Mouse (Mus musculus): ENCODE measurements around the gene Gtpbp1. TPM values are rescaled to one million over a fixed set of nuclear protein-coding genes. Genes with fewer than 3 reads are reported as not detected.

Gene Gtpbp1
- polyA plus RNA-seq, 1 experiment from 2014 or later, result 54.3 TPM

GRCm38 (mm10) chr15:79740739-79741138 is 50.1 kb downstream of the Gtpbp1 start:
- peaks cover 2% of the 10 kb centered on the region; the same call in 1 of the 2 replicates for H3K27me3 ChIP-seq (ENCODE audit: control insufficient read depth, insufficient read depth, low read length)
- no peaks in the 10 kb centered on the region; the same call in 1 of the 2 replicates for H3K36me3 ChIP-seq (ENCODE audit: control insufficient read depth, insufficient read depth, low read length)
- 82% methylated on average over 3 of the region's 3 CpGs for WGBS
- ATAC-seq (replicated peaks; ENCODE audit: low FRiP score) (no peak), DNase-seq (ENCODE audit: low spot score) (no peak)
- no peak overlapping the region for H3K9ac ChIP-seq (ENCODE audit: low read length)
- H3K4me3 ChIP-seq (ENCODE audit: low read depth, low read length), result no peak overlapping the region; the same call in 1 of the 2 replicates
- H3K27ac ChIP-seq (ENCODE audit: low read depth, low read length), result no peak overlapping the region
- H3K9me3 ChIP-seq (ENCODE audit: control insufficient read depth, low read length), result no peaks in the 10 kb centered on the region
- H3K4me2 ChIP-seq (ENCODE audit: low read depth, low read length, severe bottlenecking), result peak overlapping the region; percentile 94; the same call in 1 of the 2 replicates
- no peaks in the 10 kb centered on the region; the same call in 1 of the 2 replicates for H3K4me1 ChIP-seq (replicated peaks; ENCODE audit: control insufficient read depth, insufficient read depth, low read length)

GRCm38 (mm10) chr15:79741173-79741858 is 50.7 kb downstream of the Gtpbp1 start:
- no peak for DNase-seq (ENCODE audit: low spot score)

GRCm38 (mm10) chr15:79741921-79742705 is 51.5 kb downstream of the Gtpbp1 start, which contains the start of gene Sun2:
Gene Sun2, minus strand, starts transcription at chr15:79742536.
- Histone ChIP-seq H3K4me1 (replicated peaks; ENCODE audit: control insufficient read depth, insufficient read depth, low read length) (no peaks in the 10 kb centered on the region; the same call in 1 of the 2 replicates), H3K9me3 (ENCODE audit: control insufficient read depth, low read length) (no peaks in the 10 kb centered on the region), H3K36me3 (ENCODE audit: control insufficient read depth, insufficient read depth, low read length) (no peaks in the 10 kb centered on the region; the same call in 1 of the 2 replicates), H3K4me2 (ENCODE audit: low read depth, low read length, severe bottlenecking) (peak within 1 kb of the TSS; percentile 94), H3K27me3 (ENCODE audit: control insufficient read depth, insufficient read depth, low read length) (peaks cover 2% of the 10 kb centered on the region; the same call in 1 of the 2 replicates), H3K9ac (ENCODE audit: low read length) (peak within 1 kb of the TSS; percentile 89), H3K27ac (ENCODE audit: low read depth, low read length) (no peak within 1 kb of the TSS), H3K4me3 (ENCODE audit: low read depth, low read length) (peak within 1 kb of the TSS; percentile 96)
- ATAC-seq (replicated peaks; ENCODE audit: low FRiP score) (peak; percentile 92), DNase-seq (ENCODE audit: low spot score) (peak; percentile 94)
- under 1% methylated on average over 76 of the region's 93 CpGs for WGBS

More at GRCm38 (mm10) chr15:79741173-79741858, 50.7 kb downstream of the Gtpbp1 start:
- ATAC-seq (replicated peaks; ENCODE audit: low FRiP score), result no peak
- peak overlapping the region; percentile 89 for H3K9ac ChIP-seq (ENCODE audit: low read length)
- H3K4me1 ChIP-seq (replicated peaks; ENCODE audit: control insufficient read depth, insufficient read depth, low read length), result no peaks in the 10 kb centered on the region; the same call in 1 of the 2 replicates
- peak overlapping the region; percentile 94 for H3K4me2 ChIP-seq (ENCODE audit: low read depth, low read length, severe bottlenecking)
- H3K27ac ChIP-seq (ENCODE audit: low read depth, low read length), result no peak overlapping the region
- H3K36me3 ChIP-seq (ENCODE audit: control insufficient read depth, insufficient read depth, low read length), result no peaks in the 10 kb centered on the region; the same call in 1 of the 2 replicates
- peaks cover 2% of the 10 kb centered on the region; the same call in 1 of the 2 replicates for H3K27me3 ChIP-seq (ENCODE audit: control insufficient read depth, insufficient read depth, low read length)
- WGBS, result 48% methylated on average over 14 of the region's 14 CpGs
- H3K9me3 ChIP-seq (ENCODE audit: control insufficient read depth, low read length), result no peaks in the 10 kb centered on the region
- peak overlapping the region; percentile 96 for H3K4me3 ChIP-seq (ENCODE audit: low read depth, low read length)

- peak overlapping the region; percentile 96 for H3K4me3 ChIP-seq (ENCODE audit: low read depth, low read length)
- peak overlapping the region; percentile 89 for H3K9ac ChIP-seq (ENCODE audit: low read length)
- peaks cover 2% of the 10 kb centered on the region; the same call in 1 of the 2 replicates for H3K27me3 ChIP-seq (ENCODE audit: control insufficient read depth, insufficient read depth, low read length)
- ATAC-seq (replicated peaks; ENCODE audit: low FRiP score), result peak; percentile 57
- DNase-seq (ENCODE audit: low spot score), result no peak
- H3K4me1 ChIP-seq (replicated peaks; ENCODE audit: control insufficient read depth, insufficient read depth, low read length), result no peaks in the 10 kb centered on the region; the same call in 1 of the 2 replicates
- H3K27ac ChIP-seq (ENCODE audit: low read depth, low read length), result no peak overlapping the region
- no peaks in the 10 kb centered on the region; the same call in 1 of the 2 replicates for H3K36me3 ChIP-seq (ENCODE audit: control insufficient read depth, insufficient read depth, low read length)
- WGBS, result under 1% methylated on average over 23 of the region's 23 CpGs
- H3K9me3 ChIP-seq (ENCODE audit: control insufficient read depth, low read length), result no peaks in the 10 kb centered on the region
- peak overlapping the region; percentile 94 for H3K4me2 ChIP-seq (ENCODE audit: low read depth, low read length, severe bottlenecking)
Observed at GRCm38 (mm10) chr15:79742706-79743023, 52.0 kb downstream of the Gtpbp1 start.

- H3K4me1 ChIP-seq (replicated peaks; ENCODE audit: control insufficient read depth, insufficient read depth, low read length), result no peaks in the 10 kb centered on the region; the same call in 1 of the 2 replicates
- H3K9me3 ChIP-seq (ENCODE audit: control insufficient read depth, low read length), result no peaks in the 10 kb centered on the region
- peaks cover 2% of the 10 kb centered on the region; the same call in 1 of the 2 replicates for H3K27me3 ChIP-seq (ENCODE audit: control insufficient read depth, insufficient read depth, low read length)
- 94% methylated on average over 11 of the region's 11 CpGs for WGBS
- H3K27ac ChIP-seq (ENCODE audit: low read depth, low read length), result no peak overlapping the region
- H3K9ac ChIP-seq (ENCODE audit: low read length), result no peak overlapping the region
- ATAC-seq (replicated peaks; ENCODE audit: low FRiP score) (no peak), DNase-seq (ENCODE audit: low spot score) (no peak)
- no peak overlapping the region for H3K4me2 ChIP-seq (ENCODE audit: low read depth, low read length, severe bottlenecking)
- no peaks in the 10 kb centered on the region for H3K36me3 ChIP-seq (ENCODE audit: control insufficient read depth, insufficient read depth, low read length)
- H3K4me3 ChIP-seq (ENCODE audit: low read depth, low read length), result no peak overlapping the region
Observed at GRCm38 (mm10) chr15:79744001-79744400, 53.4 kb downstream of the Gtpbp1 start.

GRCm38 (mm10) chr15:79744742-79745141 is 54.1 kb downstream of the Gtpbp1 start:
- WGBS, result 80% methylated on average over 8 of the region's 8 CpGs
- no peak for ATAC-seq (replicated peaks; ENCODE audit: low FRiP score)

GRCm38 (mm10) chr15:79745312-79745711 is 54.7 kb downstream of the Gtpbp1 start:
- ATAC-seq (replicated peaks; ENCODE audit: low FRiP score), result no peak
- H3K36me3 ChIP-seq (ENCODE audit: control insufficient read depth, insufficient read depth, low read length), result no peaks in the 10 kb centered on the region
- no peak overlapping the region for H3K4me3 ChIP-seq (ENCODE audit: low read depth, low read length)
- no peak overlapping the region for H3K27ac ChIP-seq (ENCODE audit: low read depth, low read length)
- H3K9me3 ChIP-seq (ENCODE audit: control insufficient read depth, low read length), result no peaks in the 10 kb centered on the region
- H3K4me2 ChIP-seq (ENCODE audit: low read depth, low read length, severe bottlenecking), result no peak overlapping the region
- WGBS, result 92% methylated on average over 10 of the region's 10 CpGs
- DNase-seq (ENCODE audit: low spot score), result no peak
- no peaks in the 10 kb centered on the region; the same call in 1 of the 2 replicates for H3K4me1 ChIP-seq (replicated peaks; ENCODE audit: control insufficient read depth, insufficient read depth, low read length)
- H3K9ac ChIP-seq (ENCODE audit: low read length), result no peak overlapping the region
- peaks cover 2% of the 10 kb centered on the region; the same call in 1 of the 2 replicates for H3K27me3 ChIP-seq (ENCODE audit: control insufficient read depth, insufficient read depth, low read length)

More at GRCm38 (mm10) chr15:79744742-79745141, 54.1 kb downstream of the Gtpbp1 start:
- no peak overlapping the region for H3K27ac ChIP-seq (ENCODE audit: low read depth, low read length)
- no peaks in the 10 kb centered on the region; the same call in 1 of the 2 replicates for H3K4me1 ChIP-seq (replicated peaks; ENCODE audit: control insufficient read depth, insufficient read depth, low read length)
- no peak for DNase-seq (ENCODE audit: low spot score)
- no peak overlapping the region for H3K9ac ChIP-seq (ENCODE audit: low read length)
- no peaks in the 10 kb centered on the region for H3K36me3 ChIP-seq (ENCODE audit: control insufficient read depth, insufficient read depth, low read length)
- H3K9me3 ChIP-seq (ENCODE audit: control insufficient read depth, low read length), result no peaks in the 10 kb centered on the region
- H3K4me3 ChIP-seq (ENCODE audit: low read depth, low read length), result no peak overlapping the region
- no peak overlapping the region for H3K4me2 ChIP-seq (ENCODE audit: low read depth, low read length, severe bottlenecking)
- peaks cover 2% of the 10 kb centered on the region; the same call in 1 of the 2 replicates for H3K27me3 ChIP-seq (ENCODE audit: control insufficient read depth, insufficient read depth, low read length)

GRCm38 (mm10) chr15:79745883-79746282 is 55.2 kb downstream of the Gtpbp1 start:
- H3K36me3 ChIP-seq (ENCODE audit: control insufficient read depth, insufficient read depth, low read length), result no peaks in the 10 kb centered on the region
- H3K4me1 ChIP-seq (replicated peaks; ENCODE audit: control insufficient read depth, insufficient read depth, low read length), result no peaks in the 10 kb centered on the region; the same call in 1 of the 2 replicates
- H3K9me3 ChIP-seq (ENCODE audit: control insufficient read depth, low read length), result no peaks in the 10 kb centered on the region
- no peak overlapping the region for H3K9ac ChIP-seq (ENCODE audit: low read length)
- ATAC-seq (replicated peaks; ENCODE audit: low FRiP score) (no peak), DNase-seq (ENCODE audit: low spot score) (no peak)
- WGBS, result 92% methylated on average over 5 of the region's 5 CpGs
- no peak overlapping the region for H3K27ac ChIP-seq (ENCODE audit: low read depth, low read length)
- no peak overlapping the region for H3K4me3 ChIP-seq (ENCODE audit: low read depth, low read length)
- peaks cover 2% of the 10 kb centered on the region; the same call in 1 of the 2 replicates for H3K27me3 ChIP-seq (ENCODE audit: control insufficient read depth, insufficient read depth, low read length)
- H3K4me2 ChIP-seq (ENCODE audit: low read depth, low read length, severe bottlenecking), result no peak overlapping the region
